Mouse (Mus musculus) Patski (cell line): ENCODE results near the gene Copz2. TPM values are rescaled to one million over a fixed set of nuclear protein-coding genes. Genes with fewer than 3 reads are reported as not detected.

Experiments used
- ATAC-seq: fragments of 100-300 bp; one replicate; pipeline ENCODE4 v1.8.0; 2021
- CTCF ChIA-PET: fragments of 350-600 bp; sonication (Branson Sonifier 250); formaldehyde crosslinking; loops from one replicate; lab custom pipeline; 2022; ENCODE audit warnings: inconsistent platforms; lab: Charles Lee
- POLR2A ChIA-PET: fragments of 350-600 bp; sonication (Branson Sonifier 250); formaldehyde crosslinking; loops from one replicate; lab custom pipeline; 2022; ENCODE audit warnings: antibody characterized with exemption, inconsistent platforms; lab: Charles Lee
- DNase-seq: peaks from one replicate; pipeline ENCODE4 v3.0.0-alpha.2; 2011; ENCODE audit warnings: low read depth, low spot score
- H3K27me3 ChIP-seq: fragments of 371-371 bp; one replicate; pipeline ENCODE4 v1.5.1; 2021
- CTCF ChIP-seq: fragments of 100-300 bp; IDR thresholded peaks from one replicate; pipeline ENCODE4 v1.5.1; 2021
- in situ Hi-C: fragments of 300-500 bp; cut with MboI; formaldehyde crosslinking; loops from 3 replicates; pipeline ENCODE4 v1.11.1; 2018; ENCODE audit warnings: low pct_unique_long_range_greater_than_20kb, mixed read lengths
- polyA plus RNA-seq: library from polyadenylated mRNA; unstranded; gene quantifications from one replicate; pipeline ENCODE4 v1.2.3, GENCODE M21; 2021

The Copz2 gene
- polyA plus RNA-seq, 1 experiment from 2014 or later = 56.7 TPM

- H3K27me3 ChIP-seq = no peaks in the 10 kb centered on the region
- no peak for TF ChIP-seq CTCF
- ATAC-seq (no peak), DNase-seq (no peak)
- in situ Hi-C loops = no loop called here
- CTCF ChIA-PET = no interaction called here
- POLR2A ChIA-PET = interaction anchor here (1.3 kb wide), 1 partner anchor 9 kb away, joined by 4 read pairs; no protein-coding TSS in a partner anchor
Observed at GRCm38 (mm10) chr11:96816979-96817378, 32.7 kb upstream of the Copz2 start.

- DNase-seq (no peak), ATAC-seq (no peak)
- no peaks in the 10 kb centered on the region for H3K27me3 ChIP-seq
- POLR2A ChIA-PET = interaction anchor here (1.3 kb wide), 1 partner anchor 8 kb away, joined by 4 read pairs; no protein-coding TSS in a partner anchor
- CTCF ChIA-PET = interaction anchor here (1.0 to 1.3 kb wide), 2 partner anchors 16 to 43 kb away, joined by 3 to 5 read pairs; no protein-coding TSS in a partner anchor
- in situ Hi-C loops = no loop called here
- TF ChIP-seq CTCF = no peak
Observed at GRCm38 (mm10) chr11:96818128-96818710, 31.5 kb upstream of the Copz2 start.

- no peaks in the 10 kb centered on the region for H3K27me3 ChIP-seq
- ChIA-PET CTCF (no interaction called here), POLR2A (interaction anchor here (1.0 to 1.6 kb wide), 3 partner anchors 11 to 40 kb away, joined by 3 to 4 read pairs (median 4); no protein-coding TSS in a partner anchor)
- TF ChIP-seq CTCF = no peak
- ATAC-seq (no peak), DNase-seq (no peak)
- in situ Hi-C loops = no loop called here
Observed at GRCm38 (mm10) chr11:96821956-96822355, 27.7 kb upstream of the Copz2 start.

- ChIA-PET CTCF (no interaction called here), POLR2A (interaction anchor here (1.5 to 1.6 kb wide), 2 partner anchors 12 to 39 kb away, joined by 4 read pairs; no protein-coding TSS in a partner anchor)
- peak; percentile 83 for DNase-seq
- no peak for TF ChIP-seq CTCF
- no peaks in the 10 kb centered on the region for H3K27me3 ChIP-seq
- in situ Hi-C loops = no loop called here
- peak; percentile 58 for ATAC-seq
Observed at GRCm38 (mm10) chr11:96822675-96823470, 26.8 kb upstream of the Copz2 start.

GRCm38 (mm10) chr11:96823471-96823837 lies 26.2 kb upstream of the Copz2 start:
- POLR2A ChIA-PET = interaction anchor here (0.8 to 1.4 kb wide), 3 partner anchors 11 to 21 kb away, joined by 3 read pairs; no protein-coding TSS in a partner anchor
- no peak for DNase-seq
- CTCF ChIA-PET = interaction anchor here (0.7 kb wide), 1 partner anchor 37 kb away, joined by 3 read pairs; no protein-coding TSS in a partner anchor
- H3K27me3 ChIP-seq = no peaks in the 10 kb centered on the region
- no peak for ATAC-seq
- TF ChIP-seq CTCF = no peak
- in situ Hi-C loops = no loop called here

DNA sequence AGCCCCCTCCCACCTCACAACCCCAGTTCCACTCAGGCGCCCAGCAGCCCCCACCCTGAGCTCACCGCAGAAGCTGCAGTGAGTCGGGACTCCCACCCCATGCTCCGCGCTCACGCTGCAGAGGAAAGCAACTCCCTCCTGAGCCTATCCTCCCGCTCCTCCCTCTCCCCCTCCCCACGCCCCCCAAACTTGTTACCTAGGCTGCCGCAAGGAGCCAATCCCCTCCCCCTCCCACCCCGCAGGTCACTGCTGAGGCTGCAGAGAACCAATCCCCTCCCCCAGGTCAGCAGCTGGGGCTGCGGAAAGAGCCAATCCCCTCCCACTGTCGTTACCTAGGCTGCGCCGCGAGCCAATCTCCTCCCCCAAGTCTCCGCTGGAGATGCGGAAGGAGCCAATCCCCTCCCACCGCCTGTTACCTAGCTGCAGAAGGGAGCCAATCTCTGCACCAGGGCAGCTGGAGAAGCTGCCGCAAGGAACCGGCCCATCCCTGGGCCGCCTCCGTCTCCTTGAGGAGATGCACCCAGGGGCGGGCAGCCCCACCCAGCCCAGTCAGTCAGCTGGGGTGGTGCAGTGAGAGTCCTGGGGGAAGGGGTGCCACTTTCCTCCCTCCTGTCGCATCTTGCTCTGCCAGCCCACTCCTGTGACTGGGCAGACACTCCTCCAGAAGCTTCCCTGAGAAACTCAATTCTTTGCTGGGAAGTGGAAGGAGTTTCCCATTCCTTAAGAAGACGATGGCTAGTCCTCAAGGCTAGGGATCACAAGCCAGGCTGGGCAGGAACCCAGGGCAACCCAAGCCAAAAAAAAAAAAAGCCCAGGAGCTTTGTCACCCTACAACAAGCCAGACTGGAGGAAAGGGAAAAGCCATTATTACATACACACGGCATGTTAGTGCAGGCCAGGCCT lies 25.5 kb upstream of the Copz2 start:
- POLR2A ChIA-PET = interaction anchor here (0.7 to 1.4 kb wide), 5 partner anchors 10 to 36 kb away, joined by 3 to 4 read pairs (median 3); no protein-coding TSS in a partner anchor
- in situ Hi-C loops = no loop called here
- ATAC-seq = peak; percentile 77
- no peak for TF ChIP-seq CTCF
- peak; percentile 83 for DNase-seq
- H3K27me3 ChIP-seq = no peaks in the 10 kb centered on the region
- CTCF ChIA-PET = interaction anchor here (0.7 to 1.6 kb wide), 2 partner anchors 13 to 37 kb away, joined by 3 read pairs; no protein-coding TSS in a partner anchor

GRCm38 (mm10) chr11:96824783-96825495 lies 24.7 kb upstream of the Copz2 start:
- POLR2A ChIA-PET = interaction anchor here (0.7 to 1.4 kb wide), 3 partner anchors 10 to 35 kb away, joined by 3 to 4 read pairs (median 3); no protein-coding TSS in a partner anchor
- no peak for TF ChIP-seq CTCF
- CTCF ChIA-PET = interaction anchor here (1.0 to 1.6 kb wide), 2 partner anchors 12 to 16 kb away, joined by 3 read pairs; no protein-coding TSS in a partner anchor
- H3K27me3 ChIP-seq = no peaks in the 10 kb centered on the region
- DNase-seq (no peak), ATAC-seq (no peak)
- in situ Hi-C loops = no loop called here

DNA sequence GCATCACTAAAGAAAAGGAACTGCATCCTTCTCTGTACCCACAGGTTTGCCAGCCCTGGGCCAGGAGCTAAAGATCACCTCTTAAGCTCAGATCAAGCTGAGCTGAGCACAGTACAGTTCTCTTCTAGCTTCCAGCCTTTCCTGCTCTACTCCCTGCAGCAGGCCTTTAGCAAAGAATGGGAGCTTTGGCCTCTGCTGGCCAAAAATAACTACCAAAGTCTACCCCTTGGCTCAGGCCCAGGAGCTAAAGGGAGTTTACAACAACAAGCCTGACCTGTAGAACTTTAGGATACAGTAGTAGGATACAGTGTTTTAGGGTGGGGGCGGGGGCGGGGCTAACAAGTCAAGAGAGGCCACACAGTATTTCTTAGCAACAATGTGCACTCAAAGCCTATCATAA lies 23.2 kb upstream of the Copz2 start:
- CTCF ChIA-PET = interaction anchor here (1.1 kb wide), 2 partner anchors 25 to 29 kb away, joined by 3 read pairs; no protein-coding TSS in a partner anchor
- POLR2A ChIA-PET = interaction anchor here (1.2 kb wide), 1 partner anchor 9 kb away, joined by 4 read pairs; no protein-coding TSS in a partner anchor
- no peak for TF ChIP-seq CTCF
- ATAC-seq = no peak
- in situ Hi-C loops = no loop called here
- no peaks in the 10 kb centered on the region for H3K27me3 ChIP-seq
- no peak for DNase-seq

DNA sequence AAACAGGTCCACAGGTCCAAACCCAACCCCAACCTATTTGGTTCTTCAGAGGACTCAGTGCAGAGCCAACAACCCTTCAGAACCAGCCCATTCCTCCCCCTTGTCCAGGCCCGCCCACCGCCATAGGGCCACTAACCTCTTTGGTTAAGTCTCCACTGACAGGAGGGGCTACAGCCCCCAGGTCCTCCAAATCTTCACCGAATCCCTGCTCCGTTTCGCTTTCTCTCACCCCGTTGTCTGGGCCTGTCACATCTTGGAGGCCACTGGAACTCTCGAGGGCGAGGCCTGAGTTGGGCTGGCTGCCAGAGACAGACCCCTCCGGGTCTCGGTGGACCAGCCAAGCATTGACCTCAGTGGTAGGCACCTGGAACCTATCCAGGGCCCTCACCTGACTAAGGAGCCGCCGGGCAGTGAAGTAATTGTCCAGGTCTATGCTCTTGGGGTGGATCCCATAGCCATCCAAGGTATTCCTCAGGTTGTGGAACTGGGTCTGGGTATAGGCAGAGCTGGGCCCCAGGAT lies 22.5 kb upstream of the Copz2 start:
- H3K27me3 ChIP-seq = no peaks in the 10 kb centered on the region
- DNase-seq = no peak
- ChIA-PET CTCF (interaction anchor here (1.1 to 1.2 kb wide), 3 partner anchors 10 to 30 kb away, joined by 3 to 4 read pairs (median 3); no protein-coding TSS in a partner anchor), POLR2A (no interaction called here)
- in situ Hi-C loops = no loop called here
- ATAC-seq = no peak
- no peak for TF ChIP-seq CTCF
